ENCODE assay signal across 8 mouse cellular contexts in the genomic region with DNA sequence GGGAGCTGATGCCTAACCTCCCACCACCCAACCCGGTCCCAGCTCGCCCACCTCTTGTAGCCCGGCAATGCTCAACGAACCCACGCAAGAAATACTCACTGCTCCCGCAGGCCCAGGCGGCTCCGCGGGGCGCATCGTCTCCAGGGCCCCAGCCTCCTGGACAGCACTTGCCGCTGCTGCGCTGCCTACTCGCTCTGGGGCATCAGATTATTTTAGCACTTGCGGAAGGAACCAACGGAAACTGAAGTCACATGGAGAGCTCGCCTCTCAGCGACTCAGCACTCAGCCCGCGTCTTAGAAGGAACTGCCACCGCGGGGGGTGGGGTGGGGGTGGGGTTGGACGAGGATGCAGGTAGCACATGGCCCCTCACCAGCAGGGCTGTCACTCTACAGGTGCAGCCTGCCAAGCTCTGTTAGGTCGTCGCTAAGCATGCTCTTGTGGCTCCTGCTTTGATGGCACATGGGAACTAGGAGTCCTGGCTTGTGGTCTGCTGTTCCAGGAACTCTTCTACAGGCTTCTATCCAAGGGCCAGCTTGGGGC. TPM values are rescaled to one million over a fixed set of nuclear protein-coding genes. Genes with fewer than 3 reads are reported as not detected.
DNase-seq lines count a peak whose midpoint lies in the region; ATAC-seq lines count a peak whose summit lies in the region.

A gene (minus strand): TSS at position 314 of the 541 bp plus-strand sequence.

- peak within 1 kb of the TSS; percentile 61 for H3K4me3 ChIP-seq in embryonic facial prominence, embryonic 10.5 days
- H3K4me3 ChIP-seq in heart, embryonic 12.5 days, result peak within 1 kb of the TSS; percentile 46
- peak within 1 kb of the TSS; percentile 36 for H3K4me3 ChIP-seq in neural tube, embryonic 13.5 days

- peak; percentile 45; the same call in 1 of the 2 replicates for ATAC-seq in heart, embryonic 12.5 days (ENCODE audit: insufficient number of reproducible peaks, low FRiP score)
- ATAC-seq in neural tube, embryonic 13.5 days (ENCODE audit: low read depth), result no peak

- no peaks in the 10 kb centered on the region for H3K9me3 ChIP-seq in embryonic facial prominence, embryonic 10.5 days
- H3K9me3 ChIP-seq in heart, embryonic 12.5 days (replicated peaks), result no peaks in the 10 kb centered on the region
- H3K9me3 ChIP-seq in neural tube, embryonic 13.5 days, result no peaks in the 10 kb centered on the region

- 2% methylated on average over 25 of the region's 25 CpGs for WGBS in embryonic facial prominence, embryonic 10.5 days
- 1% methylated on average over 25 of the region's 25 CpGs for WGBS in heart, embryonic 12.5 days
- 2% methylated on average over 25 of the region's 25 CpGs for WGBS in neural tube, embryonic 13.5 days

- peak within 1 kb of the TSS; percentile 79 for H3K27ac ChIP-seq in embryonic facial prominence, embryonic 10.5 days (replicated peaks)
- H3K27ac ChIP-seq in heart, embryonic 12.5 days (ENCODE audit: poor library complexity, severe bottlenecking), result no peak within 1 kb of the TSS
- no peak within 1 kb of the TSS for H3K27ac ChIP-seq in neural tube, embryonic 13.5 days (replicated peaks)

- peak within 1 kb of the TSS; percentile 63 for H3K9ac ChIP-seq in heart, embryonic 12.5 days
- peak within 1 kb of the TSS; percentile 69 for H3K9ac ChIP-seq in neural tube, embryonic 13.5 days

- H3K4me1 ChIP-seq in embryonic facial prominence, embryonic 10.5 days, result peaks cover 24% of the 10 kb centered on the region
- H3K4me1 ChIP-seq in heart, embryonic 12.5 days (replicated peaks), result peaks cover 12% of the 10 kb centered on the region
- peaks cover 8% of the 10 kb centered on the region for H3K4me1 ChIP-seq in neural tube, embryonic 13.5 days (replicated peaks)

- DNase-seq in A20 (ENCODE audit: low read depth, low spot score), result peak; percentile 91
- peak; percentile 59 for DNase-seq in adrenal gland, adult 2 months
- DNase-seq in embryonic facial prominence, embryonic 10.5 days (ENCODE audit: low spot score), result peak; percentile 58
- peak; percentile 59 for DNase-seq in kidney, postnatal 10 days
- DNase-seq in lung, adult 18-20 months, result peak; percentile 69 to 70
- peak; percentile 77 for DNase-seq in thymus, postnatal 10 days (ENCODE audit: low spot score in 2 of 2)

- H3K36me3 ChIP-seq in embryonic facial prominence, embryonic 10.5 days (replicated peaks), result no peaks in the 10 kb centered on the region
- no peaks in the 10 kb centered on the region for H3K36me3 ChIP-seq in heart, embryonic 12.5 days
- no peaks in the 10 kb centered on the region for H3K36me3 ChIP-seq in neural tube, embryonic 13.5 days

- peak within 1 kb of the TSS; percentile 85 for H3K4me2 ChIP-seq in heart, embryonic 12.5 days
- H3K4me2 ChIP-seq in neural tube, embryonic 13.5 days, result peak within 1 kb of the TSS; percentile 63

- H3K27me3 ChIP-seq in embryonic facial prominence, embryonic 10.5 days (replicated peaks; ENCODE audit: low read depth, poor library complexity, severe bottlenecking), result peaks cover 27% of the 10 kb centered on the region
- H3K27me3 ChIP-seq in heart, embryonic 12.5 days (replicated peaks), result peaks cover 6% of the 10 kb centered on the region; the same call in 1 of the 2 replicates
- peaks cover 21% of the 10 kb centered on the region for H3K27me3 ChIP-seq in neural tube, embryonic 13.5 days

RNA-seq across cellular contexts. Expression of the gene that starts here (rescaled TPM):
- 1 to 10 TPM; 4.1 to 6.3 TPM for total RNA-seq in adrenal gland, adult 2 months (2021)
- 13.4 and 14.1 TPM in 2 replicates for polyA plus RNA-seq in adrenal gland, adult 2 months (2012; rRNA removed)
- polyA plus RNA-seq in embryonic facial prominence, embryonic 10.5 days (2016; fragmentation: Nextera tagmentation; extraction: Ambion mirVana), result 7.3 and 8.1 TPM in 2 replicates
- 5.2 and 6.1 TPM in 2 replicates for polyA plus RNA-seq in heart, embryonic 12.5 days (2016; fragmentation: Nextera tagmentation; extraction: Ambion mirVana)
- polyA plus RNA-seq in neural tube, embryonic 13.5 days (2015; fragmentation: Nextera tagmentation; extraction: Ambion mirVana), result 8.1 and 9.9 TPM in 2 replicates
